Mouse (Mus musculus) cerebellum, postnatal 36 days (tissue): ENCODE data around the gene Sirpb1c.
"Not testable (repeated sequence)": the region's sequence is repeated elsewhere in the genome, so short reads cannot be mapped to it uniquely, and the experiment has no call there.

Experiments used
- DNase-seq, 2 experiments: peaks; one replicate each; pipeline ENCODE4 v3.0.0; 2021 to 2022; ENCODE audit warnings: mixed read lengths in 2 of 2

Sirpb1c gene

DNA sequence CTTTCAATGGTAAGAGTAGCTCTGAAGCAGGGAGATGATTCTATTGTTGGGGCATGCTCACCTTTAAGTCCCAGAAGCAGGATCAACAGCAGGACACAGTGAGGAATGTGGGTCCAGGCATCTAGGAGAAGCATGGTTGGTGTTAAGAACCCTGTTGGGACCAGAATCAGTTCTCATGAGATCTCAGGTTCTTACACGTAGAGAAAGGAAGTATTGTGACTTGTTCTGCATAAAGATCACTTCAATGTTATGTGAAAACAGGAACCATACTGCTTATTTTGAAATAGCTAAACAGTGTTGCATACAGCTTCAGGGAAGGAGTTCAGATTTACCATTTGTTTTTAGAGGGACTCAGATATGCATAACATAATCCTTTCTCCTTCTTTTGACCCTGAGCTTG lies at the start of gene Sirpb1c:
TSS of gene Sirpb1c (minus strand) at position 249 of the 400 bp plus-strand sequence.
- not testable (repeated sequence) for DNase-seq

DNA sequence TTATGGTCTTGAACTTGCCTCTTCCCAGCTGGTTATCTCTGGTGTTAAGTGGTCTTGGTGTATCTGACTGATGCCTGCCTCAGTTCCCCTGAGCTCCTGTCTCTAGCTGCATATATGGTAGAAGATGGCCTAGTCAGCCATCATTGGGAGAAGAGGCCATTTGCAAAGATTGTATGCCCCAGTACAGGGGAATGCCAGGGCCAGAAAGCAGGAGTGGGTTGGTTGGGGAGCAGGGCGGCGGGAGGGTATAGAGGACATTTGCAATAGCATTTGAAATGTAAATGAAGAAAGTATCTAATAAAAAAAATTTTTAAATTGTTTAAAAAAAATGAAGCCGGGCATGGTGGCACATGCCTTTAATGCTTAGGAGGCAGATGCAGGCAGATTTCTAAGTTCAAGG lies 38.1 kb upstream of the Sirpb1c start:
- no peak for DNase-seq

DNA sequence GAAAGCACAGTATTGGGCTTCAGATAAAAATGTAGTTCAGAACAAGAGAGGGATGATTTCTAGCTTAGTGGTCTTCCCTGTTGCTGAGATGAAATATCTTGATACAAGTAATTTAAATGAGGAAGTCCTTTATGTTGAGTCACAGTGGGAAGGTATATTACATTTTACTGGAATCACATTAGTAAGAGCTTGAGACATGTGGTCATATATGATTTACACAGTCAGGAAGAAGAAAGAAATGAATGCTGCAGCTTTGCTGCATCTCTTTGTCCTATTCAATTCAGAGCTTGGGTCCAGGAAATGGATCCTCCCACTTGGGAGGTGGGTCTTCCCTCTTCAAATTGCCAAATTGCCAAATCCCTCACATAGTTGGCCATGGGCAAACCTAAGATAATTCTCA lies 7.4 kb upstream of the Sirpb1c start:
- not testable (repeated sequence) for DNase-seq

DNA sequence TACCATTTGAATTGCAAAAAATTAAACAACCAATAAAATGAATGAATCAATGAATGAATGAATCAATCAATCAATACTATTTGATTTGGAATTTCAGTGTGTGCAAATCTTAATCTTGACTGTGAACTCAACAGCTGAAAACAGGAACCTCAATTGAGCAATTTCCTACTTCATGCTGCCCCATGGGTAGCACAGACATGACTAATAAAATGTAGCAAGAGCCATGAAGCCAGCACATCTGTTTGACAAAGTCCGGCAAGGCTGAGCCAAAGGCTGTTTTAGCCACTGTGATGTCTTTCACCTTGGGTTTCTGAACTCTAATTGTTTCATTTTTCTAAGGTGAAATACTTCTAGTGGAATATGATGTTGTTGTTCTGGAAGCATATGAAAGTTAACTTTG lies 1.6 kb upstream of the Sirpb1c start:
- DNase-seq = no peak

- no peak for DNase-seq
These were observed 838 bp downstream of the Sirpb1c start for GRCm38 (mm10) chr3:15847332-15848047.

GRCm38 (mm10) chr3:15773642-15774041 lies 74.7 kb downstream of the Sirpb1c start:
- DNase-seq = not testable (repeated sequence)
